Mouse (Mus musculus) kidney, adult 11 months (tissue): ENCODE data around the gene Pkp4.

Experiments used
- DNase-seq: peaks from one replicate; pipeline ENCODE4 v3.0.0; 2022

The Pkp4 gene

GRCm38 (mm10) chr2:59272713-59273112 lies 112.1 kb downstream of the Pkp4 start:
- DNase-seq = no peak

GRCm38 (mm10) chr2:59280914-59281562 lies 120.4 kb downstream of the Pkp4 start:
- DNase-seq = no peak

DNA sequence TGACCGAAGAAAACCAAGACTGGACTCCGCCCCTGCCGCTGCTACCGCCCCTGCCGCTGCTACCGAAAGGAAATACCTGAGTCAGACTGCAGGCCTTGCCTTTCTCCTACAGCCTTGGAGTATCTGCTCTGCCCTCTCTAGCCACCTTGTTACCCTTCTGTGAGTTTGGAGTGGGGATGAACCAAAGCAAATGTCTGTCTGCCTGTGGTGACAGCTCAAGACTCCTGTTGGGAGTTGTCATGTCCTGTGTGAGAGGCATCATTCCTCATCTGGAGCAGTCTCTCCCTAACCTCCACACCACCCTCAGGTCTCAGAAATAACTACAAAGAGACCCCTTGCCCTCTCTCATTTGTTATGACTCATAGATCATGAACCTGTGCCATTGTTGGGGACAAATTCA lies 122.3 kb downstream of the Pkp4 start:
- no peak for DNase-seq

DNA sequence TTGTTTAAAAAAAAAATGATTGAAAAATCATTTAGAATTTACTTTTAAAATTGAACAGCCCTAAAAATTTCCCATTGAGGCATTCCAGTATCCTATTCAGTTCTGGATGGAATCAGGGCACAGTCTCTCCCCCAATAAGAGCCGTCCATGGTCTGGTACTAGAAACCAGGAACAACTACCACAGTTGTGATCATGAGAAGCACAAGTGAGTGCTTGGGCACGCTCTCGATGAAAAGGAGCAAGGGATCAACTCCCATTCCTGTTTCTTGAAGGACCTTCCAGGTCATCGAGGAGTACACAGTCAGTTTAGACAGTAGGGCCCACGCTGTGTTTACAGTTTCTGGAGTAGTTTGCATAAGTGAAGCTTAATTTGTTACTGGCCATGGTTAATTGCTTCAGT lies 123.6 kb downstream of the Pkp4 start:
- DNase-seq = no peak

DNA sequence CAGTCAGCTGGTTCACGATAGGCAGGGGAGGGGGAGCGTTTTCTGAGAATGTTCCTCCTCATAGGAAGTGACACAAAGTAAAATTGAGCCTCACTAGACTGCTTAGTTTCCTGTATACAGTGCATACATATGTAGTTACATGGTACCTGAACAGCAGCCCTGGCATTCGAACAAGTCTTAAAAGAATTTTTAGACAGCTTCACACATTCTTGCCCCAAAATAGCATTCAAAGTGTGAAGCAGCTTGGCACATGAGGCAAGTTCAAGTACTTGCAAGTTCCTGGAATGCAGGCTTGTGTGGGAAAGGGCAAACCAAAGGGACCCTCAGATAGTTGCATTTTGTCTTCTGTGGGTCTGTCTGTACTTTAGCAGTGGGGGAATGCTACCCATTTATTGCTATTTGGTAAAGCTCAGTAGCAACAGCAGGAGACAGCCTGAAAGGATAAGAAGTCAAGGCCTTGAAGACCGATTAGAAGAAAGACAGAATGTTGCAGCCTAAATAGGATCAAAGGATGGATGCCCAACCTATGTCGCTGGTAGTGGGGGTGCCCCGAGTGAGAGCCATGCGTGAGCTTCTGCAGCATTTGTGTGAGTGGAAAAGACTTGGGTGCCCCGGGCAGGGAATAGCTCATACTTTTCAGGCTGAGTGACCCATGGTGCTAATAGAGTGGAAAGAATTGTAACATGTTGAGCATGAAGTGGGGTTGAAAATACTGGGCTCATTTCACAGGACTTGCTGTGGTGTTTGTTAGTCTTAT lies 124.3 kb downstream of the Pkp4 start:
- DNase-seq = no peak

DNA sequence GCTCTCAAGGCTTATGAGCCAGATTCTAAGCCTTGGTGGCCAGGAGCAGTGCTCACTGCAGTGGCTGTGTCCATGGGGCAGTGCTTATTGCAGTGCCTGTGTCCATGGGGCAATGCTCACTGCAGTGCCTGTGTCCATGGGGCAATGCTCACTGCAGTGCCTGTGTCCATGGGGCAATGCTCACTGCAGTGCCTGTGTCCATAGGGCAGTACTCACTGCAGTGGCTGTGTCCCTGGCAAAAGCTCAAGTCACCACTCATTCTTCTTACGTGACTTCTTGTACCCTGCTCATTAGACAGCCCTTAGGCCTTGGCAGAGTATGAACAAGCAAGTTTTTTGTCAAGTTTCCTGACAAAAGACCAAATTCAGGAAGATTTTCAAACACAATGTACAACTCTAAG lies 124.9 kb downstream of the Pkp4 start:
- DNase-seq = peak; percentile 32

- peak; percentile 72 for DNase-seq
These were observed 125.6 kb downstream of the Pkp4 start for GRCm38 (mm10) chr2:59286247-59286646.

- no peak for DNase-seq
These were observed 127.0 kb downstream of the Pkp4 start for GRCm38 (mm10) chr2:59287630-59288029.

DNA sequence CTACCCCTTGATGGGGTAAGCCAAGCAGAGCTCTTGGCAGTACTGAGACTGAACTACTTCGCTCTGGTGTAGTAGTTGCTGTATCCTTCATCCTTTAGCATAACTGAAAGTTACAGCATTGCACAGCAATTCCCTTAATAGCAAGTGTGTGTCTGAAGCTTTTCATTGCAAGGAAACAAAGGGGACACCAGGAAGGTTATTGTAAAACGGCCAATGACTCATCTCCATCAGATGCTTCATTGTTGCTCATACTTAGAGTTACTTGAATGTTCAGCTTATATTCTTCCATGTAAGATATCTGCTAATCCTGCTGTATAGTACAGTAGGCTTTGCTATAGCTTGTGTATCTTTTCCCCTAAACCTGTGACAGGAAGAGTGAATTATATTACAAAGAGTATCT lies 128.8 kb downstream of the Pkp4 start:
- no peak for DNase-seq

- DNase-seq = no peak
These were observed 129.7 kb downstream of the Pkp4 start for GRCm38 (mm10) chr2:59290391-59290790.

- DNase-seq = no peak
These were observed 139.2 kb downstream of the Pkp4 start for GRCm38 (mm10) chr2:59299831-59300230.

DNA sequence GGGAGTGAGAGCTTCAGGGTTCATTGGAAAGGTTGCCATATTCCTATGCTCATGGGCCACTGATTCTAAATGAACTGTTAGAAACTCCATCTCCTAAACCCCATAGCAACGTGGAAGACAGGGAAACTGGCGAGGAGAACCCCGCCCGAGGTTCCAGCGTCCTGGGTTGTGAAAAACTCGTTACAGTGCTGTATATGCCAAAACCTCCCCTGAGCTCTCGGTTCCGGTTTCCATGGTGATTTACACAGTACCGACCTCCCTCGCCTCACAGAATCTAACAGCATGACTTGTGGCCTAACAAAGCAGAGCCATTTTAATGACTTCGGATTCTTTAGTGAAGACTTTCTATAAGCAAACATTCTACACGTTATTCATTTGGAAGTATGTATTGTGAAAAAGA lies 141.0 kb downstream of the Pkp4 start:
- DNase-seq = no peak

DNA sequence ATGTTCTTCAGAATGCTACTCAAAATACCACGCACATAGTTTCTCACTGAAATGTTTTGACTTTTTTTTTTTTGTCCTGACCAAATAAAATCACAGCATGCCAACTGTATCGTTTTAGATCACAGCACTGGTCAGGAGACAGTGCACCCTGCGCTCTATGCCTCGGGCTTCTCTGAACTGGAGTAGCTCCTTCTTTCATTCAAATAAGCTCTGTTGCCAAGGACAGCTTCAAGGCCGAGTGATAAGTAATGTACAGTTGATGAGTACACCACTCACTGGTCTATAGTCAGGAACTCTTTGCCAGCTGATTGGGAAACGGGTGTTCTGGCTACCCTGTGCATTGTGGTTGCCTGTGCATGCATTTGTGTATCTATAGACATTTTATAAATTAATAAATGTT lies 141.8 kb downstream of the Pkp4 start:
- no peak for DNase-seq

DNA sequence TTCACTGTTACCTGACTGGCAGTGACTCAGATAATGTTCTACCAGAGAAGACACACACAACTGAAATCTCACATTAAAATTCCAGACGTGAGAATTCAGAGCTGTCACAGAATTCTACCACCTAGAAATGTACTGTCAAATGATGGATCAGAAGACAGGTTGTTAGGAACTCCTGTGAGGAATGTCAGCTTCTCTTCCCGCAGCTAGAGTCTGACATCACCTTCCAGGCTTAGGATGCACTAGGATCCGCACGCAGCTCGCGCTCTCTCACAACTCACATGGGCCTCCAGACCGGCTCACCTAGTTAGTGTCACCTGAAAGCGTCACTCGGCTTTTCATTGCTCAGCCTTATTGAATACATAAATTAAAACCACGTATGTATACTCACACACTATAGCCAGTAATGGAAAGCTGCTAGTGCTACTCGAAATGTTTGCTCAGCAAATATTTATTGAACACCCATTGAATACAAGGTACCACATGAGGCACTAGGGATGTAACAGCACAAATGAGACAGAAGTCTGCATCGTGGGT lies 142.9 kb downstream of the Pkp4 start:
- DNase-seq = no peak

- no peak for DNase-seq
These were observed 146.7 kb downstream of the Pkp4 start for GRCm38 (mm10) chr2:59307302-59307701.

DNA sequence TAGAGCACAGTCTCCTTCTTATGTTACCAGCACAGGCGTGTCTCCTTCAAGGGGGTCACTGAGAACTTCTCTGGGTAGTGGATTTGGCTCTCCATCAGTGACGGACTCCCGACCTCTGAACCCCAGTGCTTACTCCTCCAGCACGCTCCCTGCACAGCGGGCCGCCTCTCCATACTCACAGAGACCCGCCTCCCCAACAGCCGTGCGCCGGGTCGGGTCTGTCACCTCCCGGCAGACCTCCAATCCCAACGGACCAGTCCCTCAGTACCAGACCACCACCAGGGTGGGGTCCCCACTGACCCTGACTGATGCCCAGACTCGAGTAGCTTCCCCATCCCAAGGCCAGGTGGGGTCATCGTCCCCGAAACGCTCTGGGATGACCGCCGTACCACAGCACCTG lies 147.4 kb downstream of the Pkp4 start:
- DNase-seq = no peak

DNA sequence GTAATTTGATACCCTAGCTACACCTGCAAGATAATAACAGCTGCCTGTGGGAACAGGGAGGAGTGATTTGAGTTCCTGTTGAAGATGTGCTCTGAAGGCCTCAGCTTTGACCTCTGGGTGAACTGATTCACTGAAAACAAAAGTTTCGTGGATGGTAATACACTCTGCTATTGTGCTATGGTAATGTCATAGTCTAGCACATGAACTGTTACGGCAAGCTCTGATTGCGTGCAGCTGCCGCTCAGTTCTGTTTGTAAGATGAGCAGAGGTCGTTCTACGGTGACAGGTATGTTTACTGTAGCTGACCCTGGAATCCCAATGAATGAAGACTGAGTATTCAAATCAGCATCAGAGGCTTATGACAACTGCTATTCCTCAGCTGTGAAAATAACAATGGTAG lies 152.6 kb downstream of the Pkp4 start:
- DNase-seq = no peak

GRCm38 (mm10) chr2:59318631-59319030 lies 158.0 kb downstream of the Pkp4 start:
- DNase-seq = no peak

GRCm38 (mm10) chr2:59327946-59328345 lies 167.3 kb downstream of the Pkp4 start:
- no peak for DNase-seq

DNA sequence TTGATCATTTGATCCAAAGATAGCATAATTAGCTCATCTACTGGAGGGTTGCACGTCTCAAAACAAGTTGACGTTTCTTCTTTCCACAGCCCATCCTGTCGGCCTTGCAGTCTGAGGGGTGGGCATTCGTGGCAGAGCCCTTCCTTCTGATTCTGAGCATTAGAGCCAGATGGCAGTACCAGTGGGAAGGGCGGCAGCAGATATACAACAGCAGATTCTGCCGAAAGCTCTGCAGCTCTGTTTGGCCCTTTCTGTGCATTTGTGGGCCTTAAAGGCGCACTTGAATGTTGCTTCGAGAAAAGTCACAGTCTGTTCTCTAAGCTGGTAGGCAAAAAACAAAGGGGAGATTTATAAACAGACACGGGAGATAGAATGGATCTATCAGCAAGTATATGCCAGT lies 170.4 kb downstream of the Pkp4 start:
- no peak for DNase-seq

GRCm38 (mm10) chr2:59332523-59332922 lies 171.9 kb downstream of the Pkp4 start:
- no peak for DNase-seq

GRCm38 (mm10) chr2:59338501-59338900 lies 177.9 kb downstream of the Pkp4 start:
- peak; percentile 36 for DNase-seq

DNA sequence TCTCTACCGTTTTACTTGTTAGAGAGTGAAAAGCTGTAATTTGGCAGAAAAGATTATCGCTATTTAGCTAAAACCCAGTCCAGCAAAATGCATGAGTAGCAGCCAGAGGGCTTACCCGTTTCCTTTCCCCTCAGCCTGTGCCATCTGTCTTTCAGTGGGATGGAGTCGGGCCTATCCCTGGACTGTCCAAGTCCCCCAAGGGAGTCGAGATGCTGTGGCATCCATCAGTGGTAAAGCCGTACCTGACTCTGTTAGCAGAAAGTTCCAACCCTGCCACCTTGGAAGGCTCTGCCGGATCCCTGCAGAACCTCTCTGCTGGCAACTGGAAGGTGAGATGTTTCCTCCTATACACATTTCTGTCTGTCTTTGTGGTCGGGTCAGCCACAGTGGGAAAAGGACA lies 178.3 kb downstream of the Pkp4 start:
- no peak for DNase-seq

GRCm38 (mm10) chr2:59339776-59340539 lies 179.3 kb downstream of the Pkp4 start:
- peak; percentile 55 for DNase-seq
